Mouse (Mus musculus): ENCODE data around the gene Tfeb.

The Tfeb gene

GRCm38 (mm10) chr17:47787632-47788031, 50.8 kb downstream of the Tfeb start:
- DNase-seq (ENCODE audit: low spot score in 2 of 2) = no peak

GRCm38 (mm10) chr17:47788306-47788705, 51.5 kb downstream of the Tfeb start:
- no peak for DNase-seq (ENCODE audit: low spot score in 2 of 2)

- DNase-seq (ENCODE audit: low spot score in 2 of 2) = no peak
Observed at GRCm38 (mm10) chr17:47788996-47789395, 52.2 kb downstream of the Tfeb start.

- DNase-seq (ENCODE audit: low spot score in 2 of 2) = peak; percentile 47 to 57
Observed at GRCm38 (mm10) chr17:47792098-47792863, 55.5 kb downstream of the Tfeb start.

- DNase-seq (ENCODE audit: low spot score in 2 of 2) = peak; percentile 87 to 89
Observed at GRCm38 (mm10) chr17:47793377-47793776, 56.5 kb downstream of the Tfeb start.

GRCm38 (mm10) chr17:47795446-47795845, 58.6 kb downstream of the Tfeb start:
- DNase-seq (ENCODE audit: low spot score in 2 of 2) = peak; percentile 24 to 36

GRCm38 (mm10) chr17:47796156-47796816, 59.5 kb downstream of the Tfeb start:
- DNase-seq (ENCODE audit: low spot score in 2 of 2) = no peak

- DNase-seq (ENCODE audit: low spot score in 2 of 2) = no peak
Observed at GRCm38 (mm10) chr17:47796968-47797367, 60.1 kb downstream of the Tfeb start.

GRCm38 (mm10) chr17:47797383-47797782, 60.6 kb downstream of the Tfeb start:
- no peak for DNase-seq (ENCODE audit: low spot score in 2 of 2)

- DNase-seq (ENCODE audit: low spot score in 2 of 2) = no peak
Observed at GRCm38 (mm10) chr17:47802806-47803205, 66.0 kb downstream of the Tfeb start.

GRCm38 (mm10) chr17:47803662-47804061, 66.8 kb downstream of the Tfeb start:
- DNase-seq (ENCODE audit: low spot score in 2 of 2) = no peak

GRCm38 (mm10) chr17:47805047-47805835, 68.4 kb downstream of the Tfeb start:
- DNase-seq (ENCODE audit: low spot score in 2 of 2) = no peak

GRCm38 (mm10) chr17:47806230-47806629, 69.4 kb downstream of the Tfeb start:
- peak; percentile 13 to 22 for DNase-seq (ENCODE audit: low spot score in 2 of 2)

- no peak for DNase-seq (ENCODE audit: low spot score in 2 of 2)
Observed at GRCm38 (mm10) chr17:47811265-47811800, 74.5 kb downstream of the Tfeb start.

- DNase-seq (ENCODE audit: low spot score in 2 of 2) = no peak
Observed at GRCm38 (mm10) chr17:47812200-47812599, 75.4 kb downstream of the Tfeb start.

GRCm38 (mm10) chr17:47813616-47814015, 76.8 kb downstream of the Tfeb start:
- no peak for DNase-seq (ENCODE audit: low spot score in 2 of 2)

- DNase-seq (ENCODE audit: low spot score in 2 of 2) = no peak
Observed at GRCm38 (mm10) chr17:47814496-47814895, 77.7 kb downstream of the Tfeb start.

- no peak for DNase-seq (ENCODE audit: low spot score in 2 of 2)
Observed at GRCm38 (mm10) chr17:47815446-47815845, 78.6 kb downstream of the Tfeb start.

GRCm38 (mm10) chr17:47818038-47818725, 81.4 kb downstream of the Tfeb start:
- no peak for DNase-seq (ENCODE audit: low spot score in 2 of 2)

- DNase-seq (ENCODE audit: low spot score in 2 of 2) = no peak
Observed at GRCm38 (mm10) chr17:47821339-47821738, 84.5 kb downstream of the Tfeb start.

GRCm38 (mm10) chr17:47831161-47831560, 94.3 kb downstream of the Tfeb start:
- no peak for DNase-seq (ENCODE audit: low spot score in 2 of 2)

- DNase-seq (ENCODE audit: low spot score in 2 of 2) = no peak
Observed at GRCm38 (mm10) chr17:47831772-47832171, 94.9 kb downstream of the Tfeb start.
